Mouse (Mus musculus) kidney, postnatal 36 days (tissue): ENCODE measurements around the gene Pde6h.
A peak's percentile ranks its signal among the peaks of the same experiment; 100 is the strongest.

ENCODE experiments used
- DNase-seq, 2 experiments: peaks; one replicate each; pipeline ENCODE4 v3.0.0; 2021 to 2022; ENCODE audit warnings: mixed read lengths in 2 of 2

Pde6h gene

DNA sequence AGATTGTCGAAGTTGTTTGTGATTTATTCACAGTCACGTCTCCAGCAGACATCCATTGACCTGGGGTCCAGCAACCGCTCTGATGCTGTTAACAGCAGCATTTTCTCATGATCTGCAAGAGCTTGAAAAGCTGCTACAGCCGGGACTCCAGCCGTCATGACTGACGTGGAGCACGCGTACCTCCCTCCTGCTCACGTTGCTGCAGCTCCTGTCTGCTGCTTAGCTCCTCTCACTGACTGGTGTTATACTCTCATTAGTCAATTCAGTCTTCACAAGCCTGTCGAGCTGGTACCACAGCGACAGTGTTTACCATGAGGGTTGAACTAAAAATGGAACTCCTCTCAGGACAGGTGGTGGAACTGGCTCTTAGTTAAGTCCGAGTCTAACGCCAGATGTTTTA is 62.4 kb downstream of the Pde6h start:
- DNase-seq, result no peak

DNA sequence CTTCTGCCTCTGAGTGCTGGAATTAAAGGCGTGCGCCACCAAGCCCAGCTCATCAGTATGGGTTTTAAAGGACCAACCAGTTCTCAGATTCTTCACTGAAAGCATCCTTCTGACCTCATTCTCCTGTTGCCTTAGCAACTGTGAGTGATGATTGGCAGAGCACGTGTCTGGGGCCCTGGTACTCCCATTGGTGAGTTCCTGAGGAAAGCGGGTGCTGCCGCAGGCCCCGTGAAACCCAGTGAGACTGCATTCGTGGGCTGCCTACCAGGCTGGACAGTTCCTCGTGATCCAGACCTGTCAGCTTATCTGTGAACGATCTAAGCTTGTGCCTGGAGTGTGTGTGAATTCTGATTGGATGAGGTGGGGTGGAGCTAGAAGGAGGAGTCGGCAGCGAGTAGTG is 63.1 kb downstream of the Pde6h start:
- DNase-seq, result no peak

DNA sequence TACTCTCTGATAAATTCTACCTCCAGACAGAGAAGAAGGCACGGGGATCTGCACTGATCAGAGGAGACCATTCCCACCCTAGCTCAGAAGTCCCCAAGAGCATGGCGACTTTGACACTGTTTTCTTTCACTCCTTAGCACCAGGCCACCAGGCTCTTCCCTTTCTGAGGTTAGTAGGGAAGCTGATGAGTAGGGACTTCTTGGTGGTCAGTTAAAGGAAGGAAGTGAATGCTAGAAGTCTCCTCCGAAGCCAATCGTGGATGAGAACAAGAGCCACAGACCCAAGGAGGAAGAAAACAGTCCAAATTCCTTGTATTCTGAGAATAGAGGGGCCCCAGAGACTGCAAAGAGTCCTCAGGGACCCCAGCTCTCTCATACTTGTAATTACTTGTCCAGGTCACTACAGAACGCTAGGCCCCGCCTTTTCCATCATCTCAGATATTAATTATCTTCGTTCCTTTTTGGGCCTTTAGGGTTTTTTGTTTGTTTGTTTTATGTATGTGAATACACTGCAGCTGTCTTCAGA is 65.0 kb downstream of the Pde6h start:
- DNase-seq, result no peak

DNA sequence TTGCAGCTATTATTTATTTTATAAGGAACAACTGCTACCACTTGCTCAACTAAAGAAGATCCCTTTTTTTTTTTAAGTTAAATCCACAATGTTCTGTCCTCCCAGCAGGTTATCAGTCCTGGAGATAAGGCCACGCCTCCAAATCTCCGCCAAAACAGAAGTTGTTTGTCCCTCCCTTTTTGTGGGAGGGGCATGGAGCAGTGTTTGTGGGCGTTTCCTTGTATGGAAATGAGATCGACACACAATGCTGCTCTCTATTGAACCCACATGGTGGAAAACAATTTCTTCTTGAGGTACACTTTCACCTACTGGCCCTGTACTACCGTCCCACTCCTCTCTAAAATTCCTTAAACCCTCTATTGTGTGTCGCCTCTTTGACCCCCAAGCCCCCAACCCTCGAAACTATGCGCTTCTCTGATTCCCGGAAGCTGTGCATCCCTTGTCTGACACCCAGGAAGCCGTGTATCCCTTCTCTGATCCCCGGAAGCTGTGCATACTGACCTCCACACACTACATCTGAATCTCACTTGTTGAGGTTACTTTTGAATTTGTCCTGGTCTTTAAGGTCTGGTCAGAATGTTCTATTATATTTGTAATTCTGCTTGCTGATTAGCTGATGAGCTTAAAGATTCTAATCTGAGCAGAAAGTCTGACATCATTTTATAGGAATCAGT is 66.3 kb downstream of the Pde6h start:
- peak in 1 of 2 experiments; percentile 19 for DNase-seq

DNA sequence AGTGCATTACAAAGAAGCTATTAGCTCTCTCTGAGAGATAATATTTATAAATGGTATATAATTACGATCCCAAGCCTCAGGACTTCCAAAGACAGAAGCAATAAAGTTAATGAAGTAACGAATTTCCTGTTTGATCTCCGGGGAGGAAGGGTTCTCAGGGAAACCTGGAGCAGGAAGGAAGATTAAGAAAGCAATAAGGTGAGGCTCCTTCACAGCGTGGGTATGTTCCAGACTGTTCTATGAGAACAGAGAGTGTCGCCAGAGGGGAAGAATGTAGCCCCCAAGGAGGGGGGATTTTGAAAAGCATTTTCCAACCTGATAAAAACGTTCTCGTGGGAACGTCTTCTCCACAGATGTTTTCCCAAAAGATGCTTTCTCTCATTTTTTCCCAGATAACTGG is 66.9 kb downstream of the Pde6h start:
- DNase-seq, result no peak

DNA sequence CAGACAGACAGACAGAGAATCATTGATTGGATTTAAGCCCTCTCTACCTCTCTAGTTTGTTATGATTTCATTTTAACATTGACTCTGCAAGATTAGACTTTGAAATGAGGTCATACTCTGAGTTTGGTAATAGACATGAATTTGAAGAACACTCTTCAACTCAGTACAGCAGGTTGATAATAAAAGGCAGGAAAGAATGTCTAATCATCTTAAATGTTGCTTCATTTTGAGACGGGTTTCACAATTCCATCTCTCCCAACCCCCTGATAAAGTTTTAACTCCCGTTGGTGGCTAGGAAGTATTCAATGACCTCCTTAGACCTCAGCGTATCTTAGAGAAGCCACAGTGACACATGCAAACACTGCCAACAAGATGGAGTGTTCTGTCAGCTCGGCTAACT is 69.9 kb downstream of the Pde6h start:
- DNase-seq, result no peak

DNA sequence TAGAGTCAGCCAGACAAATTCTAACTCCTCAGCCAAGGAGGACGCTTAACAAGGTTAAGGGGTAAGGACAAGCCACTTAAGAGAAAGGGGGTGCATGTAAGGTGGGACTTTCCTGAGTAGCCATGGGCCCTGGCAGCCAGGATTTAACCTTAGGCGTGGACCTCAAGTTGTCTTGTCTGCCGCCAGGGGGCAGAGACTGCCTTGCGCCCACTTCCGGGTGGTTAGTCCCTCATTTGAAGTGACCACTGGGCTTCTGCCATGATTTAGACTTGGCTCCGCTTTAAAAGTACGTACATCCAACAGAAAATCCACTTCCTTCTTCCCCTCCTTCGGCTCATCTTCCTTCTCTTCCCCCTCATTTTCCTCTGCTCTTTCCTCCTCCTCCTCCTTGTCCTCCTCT is 71.9 kb downstream of the Pde6h start:
- peak in 1 of 2 experiments; percentile 49 for DNase-seq

DNA sequence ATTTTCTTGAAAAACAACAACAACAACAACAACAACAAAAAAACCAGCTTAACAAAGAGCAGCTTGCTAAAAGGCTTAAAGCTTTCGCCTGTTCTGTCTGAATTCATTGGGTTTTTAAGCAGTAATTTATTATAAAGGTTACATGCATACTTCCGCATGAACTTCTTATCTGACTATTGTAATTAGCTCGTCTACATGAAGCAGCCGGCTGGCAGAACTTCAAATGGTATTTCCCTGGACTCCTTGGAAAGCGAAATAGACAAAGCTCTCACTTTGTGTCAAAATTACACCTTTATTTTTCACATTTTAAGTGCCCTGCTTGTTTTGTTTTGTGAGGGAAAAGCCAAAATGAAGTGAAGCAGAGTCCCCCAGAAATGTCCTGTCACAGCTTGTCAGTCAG is 72.7 kb downstream of the Pde6h start:
- DNase-seq, result no peak

DNA sequence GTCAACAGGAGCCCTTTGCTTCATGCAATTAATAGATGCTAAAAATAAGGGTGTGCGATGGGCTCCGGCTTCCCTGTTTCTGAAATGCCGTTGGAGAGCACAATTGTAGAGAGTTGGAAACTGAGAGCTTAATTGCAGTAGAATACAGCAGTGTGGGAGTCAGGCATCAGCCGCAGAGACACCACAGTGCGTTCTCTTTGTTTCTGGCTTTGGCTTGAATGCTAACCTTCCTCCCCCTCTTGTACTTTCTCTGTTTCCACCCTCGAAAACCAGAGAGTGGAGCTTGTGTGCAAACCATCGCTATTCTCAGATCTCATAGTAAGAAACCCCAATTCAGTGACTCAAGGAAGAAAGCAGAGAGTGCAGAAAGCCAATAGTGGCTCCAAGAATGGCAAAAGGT is 74.5 kb downstream of the Pde6h start:
- no peak for DNase-seq

DNA sequence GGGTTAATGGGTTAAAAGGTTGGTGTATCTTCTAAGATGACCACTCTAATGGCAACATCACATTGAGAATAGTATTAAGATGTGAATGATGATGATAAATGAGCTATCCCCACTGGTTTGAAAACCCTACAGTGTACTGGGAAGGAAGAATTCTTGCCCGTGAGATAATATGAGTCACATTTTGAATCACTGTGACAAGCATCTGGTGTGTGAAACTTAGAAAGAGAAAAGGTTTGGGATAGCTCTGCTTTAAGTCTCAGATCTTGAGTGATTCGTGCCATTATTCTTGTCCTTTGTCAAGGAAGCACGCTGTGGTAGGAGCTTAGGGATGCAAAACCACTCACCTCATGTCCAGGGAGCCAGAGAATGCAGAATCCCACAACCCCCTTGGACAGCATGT is 75.4 kb downstream of the Pde6h start:
- no peak for DNase-seq

DNA sequence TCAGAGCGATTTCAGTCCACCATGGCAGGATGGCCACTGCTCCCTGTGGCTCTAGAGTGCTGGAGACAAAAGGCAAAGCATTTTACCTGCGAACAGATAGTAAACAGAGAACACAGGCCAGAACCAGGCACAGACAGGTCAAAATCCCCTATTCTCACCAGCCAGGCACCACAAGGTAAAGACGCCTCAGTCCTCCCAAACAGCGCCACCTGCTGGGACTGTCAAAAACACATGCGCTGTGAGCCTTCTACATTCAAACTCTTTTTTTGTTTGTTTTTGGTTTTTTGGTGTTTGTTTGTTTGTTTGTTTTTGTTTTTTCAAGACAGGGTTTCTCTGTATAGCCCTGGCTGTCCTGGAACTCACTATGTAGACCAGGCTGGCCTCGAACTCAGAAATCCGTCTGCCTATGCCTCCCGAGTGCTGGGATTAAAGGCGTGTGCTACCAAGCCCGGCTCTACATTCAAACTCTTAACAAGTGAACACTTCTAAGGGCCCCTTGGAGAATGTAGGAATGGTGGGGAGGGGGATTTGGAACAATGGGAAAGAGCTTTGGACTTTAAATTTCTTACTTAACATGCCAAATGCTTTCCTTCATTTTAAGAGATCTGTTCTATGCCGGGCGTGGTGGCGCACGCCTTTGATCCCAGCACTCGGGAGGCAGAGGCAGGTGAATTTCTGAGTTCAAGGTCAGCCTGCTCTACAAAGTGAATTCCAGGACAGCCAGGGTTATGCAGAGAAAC is 76.2 kb downstream of the Pde6h start:
- peak in 1 of 2 experiments; percentile 22 for DNase-seq

DNA sequence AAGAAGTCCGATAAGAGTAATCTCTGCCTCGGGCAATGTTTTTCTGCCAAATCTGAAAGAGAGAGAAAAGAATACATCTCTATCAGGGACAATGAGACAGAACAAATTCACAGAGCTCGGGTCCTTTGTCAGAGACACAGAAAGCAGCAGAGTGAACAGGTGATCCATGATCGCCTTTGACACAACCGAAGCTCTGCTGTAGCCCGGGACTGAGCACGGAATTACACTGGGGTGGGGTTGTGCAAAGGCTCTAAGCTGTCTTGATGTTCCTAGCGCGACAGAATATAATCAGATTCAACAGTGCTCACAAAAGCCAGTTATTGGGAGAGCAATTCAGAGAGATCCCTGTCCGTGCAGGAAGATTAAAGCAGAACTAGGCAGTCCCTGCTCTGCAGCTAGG is 77.1 kb downstream of the Pde6h start:
- DNase-seq, result no peak

DNA sequence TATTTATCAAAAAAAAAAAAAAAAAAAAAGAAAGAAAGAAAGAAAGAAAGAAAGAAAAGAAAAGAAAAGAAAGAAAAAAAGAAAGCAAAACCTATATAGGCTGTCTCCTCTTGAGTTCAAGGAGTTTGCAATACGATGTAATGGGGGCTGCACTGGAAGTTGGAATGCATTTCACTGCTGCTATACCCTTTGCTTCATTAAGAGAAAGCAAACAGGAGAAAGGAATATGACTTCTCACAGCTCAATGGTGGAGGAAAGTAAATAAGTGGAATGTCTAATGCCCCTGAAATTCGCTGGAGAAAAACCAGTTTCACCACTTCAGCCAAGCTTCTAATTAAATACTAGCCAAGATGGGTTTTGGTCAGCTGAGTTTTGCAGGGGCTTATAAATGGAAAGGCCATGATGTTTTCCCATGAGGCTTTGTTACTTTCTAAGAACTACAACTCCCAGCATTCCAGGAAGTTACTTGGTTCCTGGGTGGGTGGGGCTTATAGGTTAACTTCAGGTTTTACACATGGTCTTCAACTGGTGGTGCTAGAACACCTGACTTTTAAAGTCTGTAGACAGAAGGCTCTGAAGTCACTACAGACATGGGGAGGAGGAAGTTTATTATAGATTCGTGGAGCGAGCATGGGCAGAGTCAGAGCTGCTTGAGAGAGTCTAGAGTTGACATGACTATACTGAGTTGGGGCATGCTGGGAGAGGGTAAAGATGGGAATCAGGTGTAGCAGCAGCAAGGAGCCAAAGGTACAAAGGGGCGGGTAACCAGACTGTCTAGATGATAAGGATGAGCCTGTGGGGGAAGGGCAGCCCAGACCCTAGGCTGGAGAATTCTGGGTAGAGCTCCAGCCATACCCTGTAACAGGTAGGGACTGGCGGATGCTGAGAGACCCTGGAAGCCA is 77.9 kb downstream of the Pde6h start:
- DNase-seq, result no peak

DNA sequence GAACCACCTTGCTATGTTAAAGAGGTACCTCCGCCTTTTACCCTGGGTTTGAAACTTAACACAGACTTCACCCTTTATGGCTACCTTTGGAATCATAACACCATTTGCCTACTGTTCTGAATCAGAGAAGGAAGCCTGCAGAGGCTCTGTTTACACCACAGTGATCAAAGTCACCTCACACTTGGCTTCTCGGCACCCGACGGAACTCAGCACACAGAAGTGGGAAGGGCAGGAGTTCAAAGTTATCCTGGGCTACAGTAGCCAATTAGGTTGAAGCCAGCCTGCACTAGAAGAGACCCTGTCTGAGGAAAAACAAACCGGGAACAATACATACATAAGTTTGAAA is 78.5 kb downstream of the Pde6h start:
- DNase-seq, result no peak

DNA sequence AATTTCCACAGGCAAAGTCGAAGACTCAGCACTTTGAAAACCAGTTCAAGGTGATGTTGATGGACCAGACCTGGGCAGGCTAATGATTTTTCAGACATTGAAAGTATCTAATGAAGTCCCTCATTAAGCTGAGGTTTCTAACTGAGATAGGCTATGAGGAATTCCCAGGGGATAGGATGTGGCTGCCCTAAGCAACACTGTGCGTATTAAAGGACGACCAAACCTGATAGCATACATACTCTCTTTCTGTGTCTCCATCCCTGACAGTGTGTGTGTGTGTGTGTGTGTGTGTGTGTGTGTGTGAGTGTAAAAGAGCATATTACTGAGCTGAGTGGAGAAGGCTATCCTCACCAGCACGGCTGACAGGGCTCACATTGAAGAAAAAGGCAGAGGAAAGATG is 80.7 kb downstream of the Pde6h start:
- DNase-seq, result no peak

DNA sequence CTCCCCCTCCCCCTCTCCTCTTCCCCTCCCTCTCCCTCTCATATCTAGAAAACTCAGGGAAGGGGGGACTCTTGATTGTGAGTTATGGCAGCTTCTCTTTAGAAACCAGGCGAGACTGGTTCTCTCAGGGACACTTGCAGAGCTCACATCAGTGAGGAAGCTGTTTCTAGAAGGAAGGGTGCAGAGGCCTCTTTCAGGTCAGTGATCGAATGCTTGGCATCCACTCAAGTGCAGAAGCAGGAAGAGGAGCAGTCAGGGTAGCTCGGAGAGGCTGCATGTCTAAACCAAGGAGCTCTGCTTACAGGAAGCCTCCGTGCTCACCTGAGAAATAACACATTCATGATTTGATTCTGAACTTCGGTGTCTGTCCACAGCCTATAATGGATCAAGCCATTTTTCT is 87.6 kb downstream of the Pde6h start:
- no peak for DNase-seq

DNA sequence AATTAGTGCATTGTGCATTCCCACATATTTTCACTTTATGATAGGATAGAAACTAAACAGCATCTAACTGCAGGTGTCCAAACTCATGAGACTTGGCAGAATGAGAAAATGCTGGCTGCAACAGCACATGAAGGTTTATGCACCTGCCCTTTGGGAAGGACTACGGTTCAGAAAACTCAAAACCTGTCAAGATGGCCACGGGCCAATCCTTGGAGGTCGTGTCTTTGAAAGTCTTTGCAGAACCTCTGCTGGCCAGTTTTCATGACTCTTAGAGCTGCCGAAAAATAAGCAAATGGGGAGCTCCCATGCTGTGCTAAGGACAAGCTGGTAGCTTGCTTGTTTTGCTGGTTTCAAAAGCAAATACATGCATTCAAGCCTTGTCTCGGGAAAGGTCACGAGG is 90.7 kb downstream of the Pde6h start:
- DNase-seq, result peak in 1 of 2 experiments; percentile 20

DNA sequence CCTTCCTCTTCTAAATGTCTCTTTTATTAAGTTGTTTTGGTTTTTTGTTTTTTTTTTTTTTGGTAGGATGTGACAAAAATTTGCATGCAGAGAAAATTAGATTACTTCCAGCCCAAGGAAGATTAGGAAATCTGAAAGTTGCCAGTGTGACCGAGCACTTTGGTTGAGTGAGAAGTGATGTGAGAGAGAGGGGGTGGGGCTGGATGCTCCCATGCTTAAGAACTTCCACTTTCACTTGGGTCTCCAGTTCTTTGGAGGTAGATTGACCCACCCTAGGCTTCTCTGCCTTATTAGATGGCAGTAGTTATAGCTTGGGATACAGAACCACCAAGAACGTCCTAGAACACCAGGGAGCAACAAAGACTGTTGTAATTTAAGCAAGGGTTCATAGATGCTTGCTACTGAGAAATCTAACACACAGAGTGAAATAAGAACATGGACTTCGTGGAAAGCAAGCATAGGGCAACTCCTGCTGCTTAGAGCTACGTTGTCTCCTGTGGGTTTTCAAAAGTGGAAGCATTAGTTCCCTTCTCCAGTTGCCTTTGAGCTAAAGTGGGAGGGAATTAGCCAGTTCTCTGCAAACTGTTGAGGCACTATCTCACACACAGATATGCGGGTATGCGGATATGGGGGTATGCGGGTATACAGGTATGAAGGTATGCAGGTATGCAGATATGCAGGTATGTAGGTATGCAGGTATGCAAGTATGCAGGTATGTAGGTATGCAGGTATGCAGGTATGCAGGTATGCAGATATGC is 93.8 kb downstream of the Pde6h start:
- DNase-seq, result no peak
